Mouse (Mus musculus) megakaryocyte, embryonic 14.5 days (primary cell): ENCODE data around the gene Cyp1a2.

Source experiments
- FLI1 ChIP-seq: IDR thresholded peaks from 2 replicates; pipeline ENCODE4 v1.6.1; 2012; ENCODE audit warnings: low read length, inconsistent platforms, mixed read lengths
- GATA1 ChIP-seq: IDR thresholded peaks from 3 replicates; pipeline ENCODE4 v1.6.1; 2012; ENCODE audit warnings: mixed read lengths, low read length, inconsistent platforms, borderline replicate concordance

DNA sequence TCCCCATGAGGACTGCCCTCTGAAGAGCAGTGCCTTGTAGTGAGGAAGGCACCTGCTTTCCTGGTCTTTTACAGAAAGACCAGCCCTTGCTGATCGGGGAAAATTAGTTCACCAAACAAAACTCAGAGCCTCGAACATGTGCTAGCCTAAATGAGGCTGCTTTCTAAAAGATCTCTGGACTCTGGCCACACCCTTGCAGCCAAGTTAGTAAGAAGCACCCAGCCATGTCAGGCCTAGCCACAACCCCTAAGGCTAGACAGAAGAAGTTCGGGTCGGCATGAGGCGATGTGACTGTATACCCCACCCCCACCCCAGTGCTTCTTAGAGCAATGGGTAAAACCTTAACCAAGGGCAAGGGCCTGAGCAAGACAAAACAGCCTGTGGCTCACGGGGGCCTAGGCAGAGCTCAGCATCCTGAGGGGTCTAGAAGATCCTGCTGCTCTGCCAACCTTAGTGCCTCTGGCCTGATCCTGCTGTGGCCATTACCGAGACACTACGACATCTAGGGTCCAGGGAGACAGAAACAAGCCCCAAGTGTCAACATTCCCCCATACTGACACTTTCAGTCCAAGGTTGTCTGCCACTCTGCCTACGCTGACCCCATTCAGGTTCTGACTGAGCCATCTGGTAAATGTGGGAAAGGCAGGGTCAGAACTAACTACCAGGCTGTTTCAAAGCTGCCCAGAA, 40.2 kb downstream of the Cyp1a2 start:
- TF ChIP-seq GATA1 (no peak), FLI1 (no peak)
